Mouse (Mus musculus) megakaryocyte-erythroid progenitor cell, adult 5 weeks (primary cell): Measurements from ENCODE around the gene Rabl6. TPM values are rescaled to one million over a fixed set of nuclear protein-coding genes. Genes with fewer than 3 reads are reported as not detected.

Source experiments
- polyA plus RNA-seq: library from polyadenylated mRNA; stranded (reverse); fragments of >175 nt; gene quantifications from 2 replicates; pipeline ENCODE4 v1.2.3, GENCODE M21; 2012

Gene Rabl6
- polyA plus RNA-seq: 76.2 and 87.1 TPM in 2 replicates

GRCm38 (mm10) chr2:25607761-25608622 is at the start of gene Rabl6:
Gene Rabl6, minus strand, starts transcription at chr2:25608521.

GRCm38 (mm10) chr2:25657652-25658051 is 49.3 kb upstream of the Rabl6 start, which contains the start of gene Lcn5:
Gene Lcn5, plus strand, starts transcription at chr2:25657952.

DNA sequence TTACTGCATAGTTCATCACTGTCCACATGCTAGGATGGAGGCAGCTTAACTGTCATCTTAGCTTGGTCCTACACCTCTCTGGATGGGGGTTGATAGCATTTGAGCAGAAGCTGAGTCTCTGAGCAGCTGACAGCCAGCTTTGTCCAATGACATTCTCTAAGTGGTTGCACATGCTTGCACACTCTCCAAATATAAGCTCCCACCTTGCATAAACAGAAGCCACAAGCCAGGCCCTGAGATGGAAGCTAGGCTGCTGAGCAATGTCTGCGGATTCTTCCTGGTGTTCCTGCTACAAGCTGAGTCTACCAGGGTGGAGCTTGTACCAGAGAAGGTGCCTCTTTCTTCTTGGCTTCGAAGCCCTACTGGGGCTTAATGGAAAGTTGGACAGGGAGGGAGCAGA is 44.6 kb upstream of the Rabl6 start, which contains the start of gene Lcn8:
Gene Lcn8 (plus strand): TSS at position 219 of the 400 bp plus-strand sequence.

DNA sequence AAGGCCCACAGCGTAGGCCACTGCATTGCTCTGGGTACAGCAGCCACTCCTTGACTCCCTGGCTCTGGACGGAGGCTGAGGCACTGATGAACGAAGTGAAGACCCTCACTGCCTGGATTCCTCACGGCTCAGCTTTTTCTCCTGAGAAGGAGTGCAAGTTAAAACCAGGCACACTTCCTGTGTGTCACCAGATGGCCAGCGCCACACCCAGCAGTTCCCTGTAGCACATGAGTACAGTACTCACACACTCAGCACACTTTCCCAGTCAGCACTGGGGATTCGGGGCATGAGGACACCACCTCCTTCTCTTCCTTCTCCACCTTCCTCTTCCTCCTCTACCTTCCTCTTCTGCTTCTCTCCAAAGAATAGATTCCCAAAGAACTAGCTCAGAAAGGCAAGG is 19.5 kb upstream of the Rabl6 start, which contains the start of gene Fcna:
Gene Fcna (minus strand): TSS at position 220 of the 400 bp plus-strand sequence.

DNA sequence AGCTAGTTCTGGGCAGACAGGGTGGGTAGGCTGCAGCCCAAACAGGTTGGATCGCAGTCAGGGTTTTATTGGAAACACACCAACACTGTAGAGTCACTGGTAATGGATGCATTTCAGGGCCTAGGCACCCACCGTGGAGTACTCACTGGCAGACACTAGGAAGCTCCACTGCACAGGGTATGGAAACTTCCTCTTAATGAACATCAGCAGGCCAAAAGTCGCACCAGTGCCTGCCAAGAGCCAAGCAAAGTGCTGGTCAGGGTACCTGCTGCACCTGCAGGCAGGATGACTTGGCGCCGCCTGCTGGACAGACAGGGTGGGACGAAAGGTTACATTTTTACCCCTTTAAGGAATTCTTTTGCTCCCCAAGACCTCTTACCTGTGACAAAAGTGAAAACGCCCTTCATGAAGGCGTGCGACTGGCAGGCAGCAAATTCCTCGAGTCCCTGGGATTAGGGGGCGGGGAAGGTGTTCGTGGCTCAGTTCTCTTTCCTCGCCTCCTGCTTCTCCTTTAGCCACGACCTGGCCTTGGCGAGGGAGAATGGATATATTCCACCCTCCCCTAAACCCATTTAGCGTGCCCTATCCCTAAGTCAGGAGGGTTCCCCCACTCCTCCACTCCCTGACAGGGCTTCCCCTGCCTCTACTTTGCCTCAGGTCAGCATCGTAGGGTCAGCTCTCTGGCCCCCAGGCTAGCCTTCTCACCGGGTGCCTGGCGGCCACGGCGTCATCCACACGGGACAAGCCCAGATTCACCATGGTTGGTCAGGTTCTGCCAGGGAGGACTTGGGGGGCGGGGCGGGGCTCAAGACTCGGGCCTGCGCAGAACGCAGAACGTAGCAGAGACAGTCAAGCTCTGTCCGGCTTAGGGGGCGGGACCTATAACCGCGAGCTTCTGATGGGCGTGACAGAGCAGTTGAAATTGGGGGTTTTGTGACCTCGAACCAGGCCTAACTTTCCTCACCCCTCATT is 13.2 kb upstream of the Rabl6 start, which contains the start of gene Tmem141:
Gene Tmem141 (minus strand): TSS at position 777 of the 972 bp plus-strand sequence.

GRCm38 (mm10) chr2:25617578-25617977 is 9.3 kb upstream of the Rabl6 start, which contains the start of gene Ccdc183:
Gene Ccdc183, minus strand, starts transcription at chr2:25617678.

GRCm38 (mm10) chr2:25581294-25581864 is 26.9 kb downstream of the Rabl6 start, which contains the start of gene Ajm1:
Gene Ajm1, minus strand, starts transcription at chr2:25581757.

DNA sequence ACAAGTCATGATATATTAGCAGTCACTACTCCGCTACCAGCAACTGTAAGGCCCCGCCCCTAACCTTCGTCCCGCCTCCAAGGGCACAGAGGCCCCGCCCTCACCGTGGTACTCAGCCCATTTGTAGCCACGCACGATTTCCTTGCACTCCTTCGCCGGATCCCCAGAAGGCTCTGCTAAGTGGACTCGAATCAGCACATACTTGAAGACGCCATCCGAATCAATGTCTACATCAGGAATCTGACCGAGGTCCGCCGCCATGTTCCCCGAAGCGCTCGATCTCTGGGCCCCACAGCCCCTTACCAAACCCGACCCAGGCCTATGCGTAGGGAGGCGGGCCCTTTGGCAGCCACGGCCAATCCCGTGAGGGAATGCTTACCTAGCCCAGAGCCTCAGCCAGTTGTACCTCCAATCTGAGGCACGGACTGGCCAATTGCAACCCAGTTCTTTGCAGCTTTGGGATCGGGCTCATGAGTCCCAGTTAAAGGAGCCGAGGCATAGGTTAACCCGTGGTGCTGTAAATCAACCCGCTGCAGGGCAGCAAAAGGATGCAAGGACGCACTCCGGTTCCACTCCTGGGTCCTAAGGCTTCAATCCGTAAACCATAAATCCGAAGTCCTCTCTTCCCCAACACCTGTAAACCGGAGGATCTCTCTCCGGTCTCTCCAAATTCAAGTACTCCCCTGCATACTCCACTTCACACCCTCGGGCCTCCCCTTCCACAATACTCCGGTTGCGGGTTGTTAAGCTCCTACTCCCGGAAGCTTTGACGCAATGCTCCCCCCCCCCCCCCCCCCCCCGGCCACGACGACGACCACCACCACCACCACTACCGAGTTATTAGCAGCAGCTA is 33.5 kb downstream of the Rabl6 start, which contains the start of the genes Mamdc4 and Phpt1:
Gene Mamdc4 (minus strand): TSS at position 267 of the 853 bp plus-strand sequence.
Gene Phpt1 (minus strand): TSS at position 646 of the 853 bp plus-strand sequence.

DNA sequence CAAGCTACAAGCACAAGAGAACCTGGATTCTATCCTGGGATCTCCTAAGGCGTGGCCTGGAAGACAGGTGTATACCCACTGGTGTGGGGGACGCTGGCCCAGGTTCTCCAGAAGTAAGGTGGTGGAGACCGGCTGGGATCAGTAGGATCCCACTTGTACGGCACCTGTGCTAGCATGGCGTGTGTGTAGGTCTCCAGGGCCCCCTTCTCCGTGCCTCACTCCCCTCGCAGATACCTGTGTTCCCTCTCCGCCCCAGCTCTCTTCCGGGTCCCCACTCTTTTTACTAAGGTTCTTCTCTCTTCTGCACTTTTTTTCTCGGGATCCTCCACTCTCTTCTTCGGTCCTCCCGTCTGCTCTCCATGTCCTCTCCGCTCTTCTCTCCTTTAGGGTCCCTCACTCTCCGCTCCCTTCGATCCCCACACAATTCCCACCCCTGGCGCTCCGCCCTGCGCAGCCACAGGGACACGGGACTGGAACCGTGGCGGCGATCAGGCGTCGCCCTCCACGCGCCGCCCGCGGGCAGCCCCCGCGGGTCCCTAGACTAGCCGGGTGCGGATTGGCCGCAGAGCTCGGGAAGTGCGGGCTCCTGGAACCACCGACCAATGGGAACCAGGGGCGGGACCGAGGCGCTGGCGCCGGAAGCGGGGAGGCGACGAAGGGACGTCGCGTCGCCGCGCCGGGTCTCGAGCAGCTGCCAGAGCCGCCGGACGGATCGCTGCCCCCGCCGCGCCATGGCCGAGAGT is 50.9 kb downstream of the Rabl6 start, which contains the start of gene Edf1:
Gene Edf1 (plus strand): TSS at position 627 of the 743 bp plus-strand sequence.

GRCm38 (mm10) chr2:25546811-25547491 is 61.4 kb downstream of the Rabl6 start, which contains the start of gene Traf2:
Gene Traf2, minus strand, starts transcription at chr2:25546940.

Other genes with a start within 250 kb of the Rabl6 start
- gene Uap1l1, start 242.8 kb downstream of the Rabl6 start, polyA plus RNA-seq: 16.7 and 24.2 TPM in 2 replicates
- gene Sapcd2, start 236.2 kb downstream of the Rabl6 start, polyA plus RNA-seq: 35.8 and 46.8 TPM in 2 replicates
- gene Entpd2, start 212.6 kb downstream of the Rabl6 start, polyA plus RNA-seq: 0.09 and 0.39 TPM in 2 replicates
- 2.3 and 6.0 TPM in 2 replicates for gene Npdc1, start 209.2 kb downstream of the Rabl6 start, polyA plus RNA-seq
- 19.2 and 28.1 TPM in 2 replicates for gene Fut7, start 185.3 kb downstream of the Rabl6 start, polyA plus RNA-seq
- 58.0 and 85.3 TPM in 2 replicates for gene Abca2, start 179.8 kb downstream of the Rabl6 start, polyA plus RNA-seq
- 0.61 TPM in 1 of 2 replicates, not detected in the other for gene Clic3, start 151.7 kb downstream of the Rabl6 start, polyA plus RNA-seq
- gene Paxx, start 147.4 kb downstream of the Rabl6 start, polyA plus RNA-seq: 81.2 and 90.9 TPM in 2 replicates
- gene Ptgds, start 138.5 kb downstream of the Rabl6 start, polyA plus RNA-seq: 0.83 and 1.2 TPM in 2 replicates
- gene Lcn12, start 114.6 kb downstream of the Rabl6 start, polyA plus RNA-seq: not detected in 2 replicates
- 39.7 and 48.0 TPM in 2 replicates for gene Fbxw5, start 107.8 kb downstream of the Rabl6 start, polyA plus RNA-seq
- 0.13 and 0.45 TPM in 2 replicates for gene C8g, start 106.8 kb downstream of the Rabl6 start, polyA plus RNA-seq
- 11.8 and 12.9 TPM in 2 replicates for gene Traf2, start 61.6 kb downstream of the Rabl6 start, polyA plus RNA-seq
- gene Edf1, start 50.7 kb downstream of the Rabl6 start, polyA plus RNA-seq: 607 and 733 TPM in 2 replicates
- 2.5 and 2.7 TPM in 2 replicates for gene Mamdc4, start 33.7 kb downstream of the Rabl6 start, polyA plus RNA-seq
- 14.1 and 16.5 TPM in 2 replicates for gene Phpt1, start 33.3 kb downstream of the Rabl6 start, polyA plus RNA-seq
- 0.37 and 0.81 TPM in 2 replicates for gene Ajm1, start 26.8 kb downstream of the Rabl6 start, polyA plus RNA-seq
- gene Ccdc183, start 9.2 kb upstream of the Rabl6 start, polyA plus RNA-seq: not detected in 2 replicates
- 11.4 and 11.5 TPM in 2 replicates for gene Tmem141, start 13.5 kb upstream of the Rabl6 start, polyA plus RNA-seq
- 0.49 and 1.0 TPM in 2 replicates for gene Fcna, start 19.5 kb upstream of the Rabl6 start, polyA plus RNA-seq
- not detected in 2 replicates for gene Lcn8, start 44.6 kb upstream of the Rabl6 start, polyA plus RNA-seq
- not detected in 2 replicates for gene Lcn5, start 49.4 kb upstream of the Rabl6 start, polyA plus RNA-seq
- not detected in 2 replicates for gene Lcn6, start 68.3 kb upstream of the Rabl6 start, polyA plus RNA-seq
- gene Lcn10, start 74.2 kb upstream of the Rabl6 start, polyA plus RNA-seq: not detected in 2 replicates
- gene Obp2a, start 91.5 kb upstream of the Rabl6 start, polyA plus RNA-seq: not detected in 2 replicates
- gene Bmyc, start 98.2 kb upstream of the Rabl6 start, polyA plus RNA-seq: 115 and 133 TPM in 2 replicates
- gene Obp2b, start 128.5 kb upstream of the Rabl6 start, polyA plus RNA-seq: not detected in 2 replicates
- gene Lcn3, start 157.0 kb upstream of the Rabl6 start, polyA plus RNA-seq: not detected in 2 replicates
- gene Lcn11, start 168.5 kb upstream of the Rabl6 start, polyA plus RNA-seq: not detected in 2 replicates
- gene Gm13539, start 173.7 kb upstream of the Rabl6 start, polyA plus RNA-seq: not detected in 2 replicates
- gene Glt6d1, start 207.3 kb upstream of the Rabl6 start, polyA plus RNA-seq: not detected in 2 replicates
- gene Lcn9, start 214.6 kb upstream of the Rabl6 start, polyA plus RNA-seq: not detected in 2 replicates
- not detected in 2 replicates for gene Sohlh1, start 238.7 kb upstream of the Rabl6 start, polyA plus RNA-seq